Mouse (Mus musculus) neural tube, embryonic 13.5 days (tissue): ENCODE data around the gene Tcf23. TPM values are rescaled to one million over a fixed set of nuclear protein-coding genes. Genes with fewer than 3 reads are reported as not detected.

ENCODE experiments used
- ATAC-seq: fragments of 200-750 bp; cut with Nextera tagmentation; 2 replicates; pipeline ENCODE4 v1.8.0; 2017; ENCODE audit warnings: low read depth, mild to moderate bottlenecking, moderate TSS enrichment, moderate library complexity
- H3K27ac ChIP-seq: fragments of 300-500 bp; sonication (generic); replicated peaks from 2 replicates; pipeline ENCODE4 v1.5.1; 2015; ENCODE audit warnings: moderate library complexity, mild to moderate bottlenecking, inconsistent platforms
- H3K27me3 ChIP-seq: fragments of 300-500 bp; sonication (generic); 2 replicates; pipeline ENCODE4 v1.6.1; 2015; ENCODE audit warnings: mild to moderate bottlenecking, inconsistent platforms
- H3K36me3 ChIP-seq: fragments of 300-500 bp; sonication (generic); 2 replicates; pipeline ENCODE4 v1.6.1; 2015; ENCODE audit warnings: mild to moderate bottlenecking, inconsistent platforms
- H3K4me1 ChIP-seq: fragments of 300-500 bp; sonication (generic); replicated peaks from 2 replicates; pipeline ENCODE4 v1.6.1; 2015; ENCODE audit warnings: inconsistent platforms
- H3K4me2 ChIP-seq: fragments of 300-500 bp; sonication (generic); 2 replicates; pipeline ENCODE4 v1.6.1; 2015; ENCODE audit warnings: inconsistent platforms, mild to moderate bottlenecking, moderate library complexity
- H3K4me3 ChIP-seq: fragments of 300-500 bp; sonication (generic); 2 replicates; pipeline ENCODE4 v1.5.1; 2015; ENCODE audit warnings: mild to moderate bottlenecking, inconsistent platforms
- H3K9ac ChIP-seq: fragments of 300-500 bp; sonication (generic); 2 replicates; pipeline ENCODE4 v1.6.1; 2015; ENCODE audit warnings: moderate library complexity, mild to moderate bottlenecking, inconsistent platforms
- H3K9me3 ChIP-seq: fragments of 300-500 bp; sonication (generic); 2 replicates; pipeline ENCODE4 v1.6.1; 2016; ENCODE audit warnings: inconsistent platforms
- WGBS: fragments of 180-500 bp; shearing (Covaris S2); methylation state at CpG from one replicate; pipeline ENCODE4 v1.1.7; 2015; 5-methylcytosine and 5-hydroxymethylcytosine counted together
- polyA plus RNA-seq: library from polyadenylated mRNA; unstranded; fragments of >200 nt; fragmentation: Nextera tagmentation; extraction: Ambion mirVana; gene quantifications from 2 replicates; pipeline ENCODE4 v1.2.1, GENCODE M21; 2015

The Tcf23 gene
- polyA plus RNA-seq, 1 experiment from 2014 or later = not detected

GRCm38 (mm10) chr5:30930121-30930520, 38.3 kb upstream of the Tcf23 start:
- Histone ChIP-seq H3K4me1 (no peaks in the 10 kb centered on the region), H3K27ac (no peak overlapping the region), H3K36me3 (no peaks in the 10 kb centered on the region), H3K4me2 (no peak overlapping the region), H3K9ac (no peak overlapping the region), H3K27me3 (no peaks in the 10 kb centered on the region), H3K9me3 (no peaks in the 10 kb centered on the region), H3K4me3 (no peak overlapping the region)
- 38% methylated on average over 4 of the region's 4 CpGs for WGBS
- no peak for ATAC-seq

GRCm38 (mm10) chr5:30930846-30931245, 37.6 kb upstream of the Tcf23 start:
- Histone ChIP-seq H3K36me3 (no peaks in the 10 kb centered on the region), H3K9me3 (no peaks in the 10 kb centered on the region), H3K27ac (no peak overlapping the region), H3K4me3 (no peak overlapping the region), H3K4me1 (no peaks in the 10 kb centered on the region), H3K4me2 (no peak overlapping the region), H3K9ac (no peak overlapping the region), H3K27me3 (no peaks in the 10 kb centered on the region)
- no peak for ATAC-seq
- WGBS = 80% methylated on average over 6 of the region's 6 CpGs

GRCm38 (mm10) chr5:30931378-30931777, 37.1 kb upstream of the Tcf23 start:
- H3K27me3 ChIP-seq = no peaks in the 10 kb centered on the region
- H3K27ac ChIP-seq = no peak overlapping the region
- H3K4me1 ChIP-seq = no peaks in the 10 kb centered on the region
- no peak overlapping the region for H3K9ac ChIP-seq
- WGBS = 83% methylated on average over 4 of the region's 4 CpGs
- H3K36me3 ChIP-seq = no peaks in the 10 kb centered on the region
- no peaks in the 10 kb centered on the region for H3K9me3 ChIP-seq
- no peak overlapping the region for H3K4me3 ChIP-seq
- H3K4me2 ChIP-seq = no peak overlapping the region
- ATAC-seq = no peak

GRCm38 (mm10) chr5:30933705-30934104, 34.8 kb upstream of the Tcf23 start:
- Histone ChIP-seq H3K36me3 (no peaks in the 10 kb centered on the region), H3K27ac (no peak overlapping the region), H3K4me3 (no peak overlapping the region), H3K4me1 (no peaks in the 10 kb centered on the region), H3K9me3 (no peaks in the 10 kb centered on the region), H3K4me2 (no peak overlapping the region), H3K9ac (no peak overlapping the region), H3K27me3 (no peaks in the 10 kb centered on the region)
- ATAC-seq = no peak
- WGBS = 74% methylated on average over 5 of the region's 5 CpGs

GRCm38 (mm10) chr5:30934725-30935461, 33.6 kb upstream of the Tcf23 start:
- WGBS = 92% methylated on average over 5 of the region's 5 CpGs
- ATAC-seq = no peak
- no peaks in the 10 kb centered on the region for H3K4me1 ChIP-seq
- no peaks in the 10 kb centered on the region for H3K36me3 ChIP-seq
- no peaks in the 10 kb centered on the region for H3K9me3 ChIP-seq
- no peaks in the 10 kb centered on the region for H3K27me3 ChIP-seq
- H3K4me3 ChIP-seq = no peak overlapping the region
- H3K9ac ChIP-seq = no peak overlapping the region
- no peak overlapping the region for H3K4me2 ChIP-seq
- no peak overlapping the region for H3K27ac ChIP-seq

GRCm38 (mm10) chr5:30943004-30943403, 25.5 kb upstream of the Tcf23 start:
- 98% methylated on average over 2 of the region's 2 CpGs for WGBS
- Histone ChIP-seq H3K4me3 (no peak overlapping the region), H3K9ac (no peak overlapping the region), H3K4me2 (no peak overlapping the region), H3K27ac (no peak overlapping the region), H3K36me3 (no peaks in the 10 kb centered on the region), H3K9me3 (no peaks in the 10 kb centered on the region), H3K27me3 (0 out of 2 replicates have a peak, but pooled peaks cover 5% of the 10 kb centered on the region), H3K4me1 (peaks cover 6% of the 10 kb centered on the region)
- no peak for ATAC-seq

GRCm38 (mm10) chr5:30944344-30944743, 24.1 kb upstream of the Tcf23 start:
- Histone ChIP-seq H3K4me3 (peak overlapping the region; percentile 55; the same call in 1 of the 2 replicates), H3K27ac (no peak overlapping the region), H3K4me1 (peaks cover 10% of the 10 kb centered on the region), H3K27me3 (0 out of 2 replicates have a peak, but pooled peaks cover 5% of the 10 kb centered on the region), H3K36me3 (no peaks in the 10 kb centered on the region), H3K9ac (no peak overlapping the region), H3K4me2 (peak overlapping the region; percentile 81), H3K9me3 (no peaks in the 10 kb centered on the region)
- WGBS = 91% methylated on average over 6 of the region's 6 CpGs
- no peak for ATAC-seq

- Histone ChIP-seq H3K27me3 (0 out of 2 replicates have a peak, but pooled peaks cover 5% of the 10 kb centered on the region), H3K4me3 (peak within 1 kb of the TSS; percentile 55), H3K9me3 (no peaks in the 10 kb centered on the region), H3K4me2 (peak within 1 kb of the TSS; percentile 81), H3K36me3 (no peaks in the 10 kb centered on the region), H3K9ac (peak within 1 kb of the TSS; percentile 75), H3K27ac (0 out of 2 replicates have a peak within 1 kb of the TSS, but pooled peaks have one; percentile 9), H3K4me1 (peaks cover 17% of the 10 kb centered on the region)
- peak; percentile 44 for ATAC-seq
- 4% methylated on average over 44 of the region's 44 CpGs for WGBS
Observed at GRCm38 (mm10) chr5:30944956-30945781, 23.3 kb upstream of the Tcf23 start, which contains the start of gene Cgref1. TSS of gene Cgref1 (minus strand) at chr5:30945591.

GRCm38 (mm10) chr5:30948620-30949019, 19.8 kb upstream of the Tcf23 start:
- WGBS = 87% methylated on average over 5 of the region's 5 CpGs
- Histone ChIP-seq H3K27ac (no peak overlapping the region), H3K9me3 (no peaks in the 10 kb centered on the region), H3K27me3 (0 out of 2 replicates have a peak, but pooled peaks cover 5% of the 10 kb centered on the region), H3K4me1 (peaks cover 25% of the 10 kb centered on the region), H3K36me3 (peaks cover 20% of the 10 kb centered on the region), H3K4me3 (no peak overlapping the region), H3K9ac (no peak overlapping the region), H3K4me2 (no peak overlapping the region)
- no peak for ATAC-seq

- peak overlapping the region; percentile 77 for H3K4me2 ChIP-seq
- peaks cover 24% of the 10 kb centered on the region for H3K4me1 ChIP-seq
- H3K9me3 ChIP-seq = no peaks in the 10 kb centered on the region
- WGBS = under 1% methylated on average over 31 of the region's 31 CpGs
- H3K27me3 ChIP-seq = 0 out of 2 replicates have a peak, but pooled peaks cover 4% of the 10 kb centered on the region
- H3K4me3 ChIP-seq = peak overlapping the region; percentile 53
- peaks cover 32% of the 10 kb centered on the region for H3K36me3 ChIP-seq
- peak overlapping the region; percentile 68 for H3K27ac ChIP-seq
- peak overlapping the region; percentile 68 for H3K9ac ChIP-seq
- ATAC-seq = peak; percentile 90
Observed at GRCm38 (mm10) chr5:30949654-30950326, 18.7 kb upstream of the Tcf23 start.

- no peak; the same call in 1 of the 2 replicates for ATAC-seq
- Histone ChIP-seq H3K9ac (peak overlapping the region; percentile 68), H3K4me3 (peak overlapping the region; percentile 53), H3K27me3 (no peaks in the 10 kb centered on the region), H3K4me1 (peaks cover 19% of the 10 kb centered on the region), H3K9me3 (no peaks in the 10 kb centered on the region), H3K4me2 (peak overlapping the region; percentile 77), H3K27ac (peak overlapping the region; percentile 68; the same call in 1 of the 2 replicates), H3K36me3 (peaks cover 38% of the 10 kb centered on the region)
- 57% methylated on average over 4 of the region's 4 CpGs for WGBS
Observed at GRCm38 (mm10) chr5:30950451-30950850, 18.0 kb upstream of the Tcf23 start.
